Mouse (Mus musculus) large intestine, adult 2 months (tissue): ENCODE results near the gene Ifi44. TPM values are rescaled to one million over a fixed set of nuclear protein-coding genes. Genes with fewer than 3 reads are reported as not detected.

Source experiments
- DNase-seq: peaks from one replicate; pipeline ENCODE4 v3.0.0-alpha.2; 2012; ENCODE audit warnings: low read depth, low spot score
- WGBS: fragments of 180-500 bp; shearing (Covaris S2); methylation state at CpG from one replicate; pipeline ENCODE4 v1.1.7; 2018; 5-methylcytosine and 5-hydroxymethylcytosine counted together
- polyA plus RNA-seq: library from polyadenylated mRNA; depleted of rRNA; stranded (reverse); fragments of >200 nt; gene quantifications from 2 replicates; pipeline ENCODE4 v1.2.3, GENCODE M21; 2012; rRNA removed

Ifi44 gene
- 1.0 and 4.0 TPM in 2 replicates for polyA plus RNA-seq

DNA sequence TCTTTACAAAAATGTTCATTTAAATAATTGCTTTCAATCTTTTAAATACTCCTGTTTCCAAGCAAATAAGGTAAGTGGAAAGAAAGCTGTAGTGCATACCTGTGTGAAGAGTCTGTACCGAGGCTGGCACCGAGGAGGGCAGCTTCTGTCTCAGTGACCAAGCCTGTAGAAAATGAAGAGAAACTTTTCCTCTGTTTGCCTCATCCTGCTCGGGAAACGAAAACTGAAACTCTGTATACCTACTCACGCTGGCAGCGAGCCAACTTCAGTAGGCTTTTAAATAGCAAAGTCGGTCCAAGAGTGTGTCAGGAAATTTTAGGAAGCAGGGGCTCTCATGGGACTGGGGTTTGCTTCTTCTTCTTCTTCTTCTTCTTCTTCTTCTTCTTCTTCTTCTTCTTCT lies at the start of gene Ifi44:
Gene Ifi44 (minus strand): TSS at position 224 of the 400 bp plus-strand sequence.
- no peak for DNase-seq
- 9% methylated on average over 7 of the region's 7 CpGs for WGBS

DNA sequence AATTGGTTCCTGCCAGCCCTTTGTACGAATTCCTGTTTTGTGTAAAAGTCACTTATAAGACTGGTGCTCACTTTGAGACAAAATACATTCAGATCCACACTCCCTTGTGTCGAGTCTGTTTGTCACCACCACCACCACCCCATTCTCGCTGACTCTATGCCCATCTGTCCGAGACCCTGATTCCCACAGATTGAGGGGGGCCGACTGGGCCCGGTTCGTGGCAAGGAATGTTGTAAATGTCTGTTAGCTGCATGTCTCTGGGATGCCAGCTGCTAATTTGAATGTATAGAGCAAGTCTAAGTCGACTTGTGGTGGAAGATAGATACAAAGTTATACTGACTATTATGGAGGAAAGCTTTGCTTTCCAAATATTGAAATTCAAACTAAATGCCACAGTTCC lies 38.9 kb upstream of the Ifi44 start:
- no peak for DNase-seq
- WGBS: 80% methylated on average over 8 of the region's 8 CpGs

DNA sequence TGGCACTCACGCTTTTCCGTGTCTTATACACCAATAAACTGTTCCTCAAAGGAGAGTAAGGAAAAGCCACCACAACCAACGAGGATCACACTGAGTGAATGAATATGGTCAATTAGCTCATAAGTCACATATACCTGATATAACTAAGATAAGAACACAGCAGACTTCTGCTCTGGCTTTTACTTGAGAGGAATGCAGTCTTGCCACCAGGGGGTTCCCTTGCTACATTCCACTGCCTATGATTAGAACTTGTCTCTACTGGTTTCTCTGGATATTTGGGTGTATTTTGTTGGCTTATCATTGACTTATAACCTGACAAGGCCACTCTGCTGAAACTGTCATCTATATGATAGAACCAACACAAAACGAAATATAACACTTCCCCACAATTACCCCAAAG lies 25.3 kb upstream of the Ifi44 start:
- DNase-seq: no peak
- WGBS: 46% methylated on average over 4 of the region's 4 CpGs

DNA sequence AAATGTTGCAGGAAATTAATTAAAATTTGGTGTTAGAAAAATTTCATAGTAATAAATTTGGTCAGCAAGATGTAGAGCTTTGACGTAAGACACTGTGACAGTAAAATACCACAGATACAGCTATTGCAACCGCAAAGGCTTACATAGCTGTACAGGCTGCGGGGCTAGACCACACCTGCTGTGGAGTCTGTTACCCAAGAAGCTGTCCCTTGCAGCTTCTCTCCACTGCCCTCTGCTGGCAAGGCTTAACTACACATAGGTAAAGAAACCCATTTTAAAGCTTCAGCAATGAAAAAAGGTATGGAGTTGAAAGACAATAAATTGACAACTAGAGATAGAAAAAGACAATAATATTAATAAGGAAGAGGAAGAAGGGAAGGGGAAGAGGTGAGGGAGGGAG lies 21.3 kb upstream of the Ifi44 start:
- DNase-seq: peak; percentile 24
- 34% methylated on average over 3 of the region's 3 CpGs for WGBS

DNA sequence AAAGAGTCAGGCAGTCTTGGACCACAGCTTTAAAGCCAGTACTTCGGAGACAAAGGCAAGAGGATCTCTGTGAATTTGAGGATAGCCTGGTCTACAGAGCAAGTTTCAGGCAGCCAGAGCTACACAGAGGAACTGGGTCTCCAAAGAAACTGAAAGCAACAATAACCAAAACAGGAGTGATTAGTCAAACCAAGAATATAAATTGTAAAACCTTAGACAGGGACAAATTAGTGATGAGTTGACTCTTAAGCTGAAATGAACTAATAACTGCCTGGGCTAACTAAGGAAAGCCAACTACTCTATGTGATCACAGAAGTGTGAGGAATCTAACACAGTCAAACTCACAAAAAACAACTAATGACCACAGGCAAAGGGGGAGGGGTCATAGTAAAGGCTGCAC lies 1.2 kb downstream of the Ifi44 start:
- DNase-seq: no peak
- WGBS: 91% methylated on average over 1 of the region's 1 CpGs

DNA sequence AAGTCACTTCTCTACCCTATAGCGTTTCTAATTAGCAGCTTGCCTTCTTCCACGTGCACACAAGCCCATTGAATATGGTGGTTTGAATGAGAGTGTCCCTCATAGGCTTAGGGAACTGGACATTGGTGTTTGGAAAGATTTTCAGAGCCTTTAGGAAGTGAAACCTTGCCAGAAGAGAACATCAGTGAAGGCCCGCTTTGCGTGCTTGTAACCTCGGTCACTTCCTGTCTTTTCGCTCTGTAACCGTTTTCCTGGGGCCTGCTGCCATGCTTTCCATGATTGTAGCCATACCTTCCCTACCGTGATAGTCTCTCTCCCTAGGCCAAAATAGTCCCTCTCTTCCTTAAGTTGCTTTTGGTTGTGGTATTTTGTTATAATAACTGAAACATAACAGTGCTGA lies 3.7 kb downstream of the Ifi44 start:
- DNase-seq: no peak
- WGBS: 79% methylated on average over 8 of the region's 8 CpGs

DNA sequence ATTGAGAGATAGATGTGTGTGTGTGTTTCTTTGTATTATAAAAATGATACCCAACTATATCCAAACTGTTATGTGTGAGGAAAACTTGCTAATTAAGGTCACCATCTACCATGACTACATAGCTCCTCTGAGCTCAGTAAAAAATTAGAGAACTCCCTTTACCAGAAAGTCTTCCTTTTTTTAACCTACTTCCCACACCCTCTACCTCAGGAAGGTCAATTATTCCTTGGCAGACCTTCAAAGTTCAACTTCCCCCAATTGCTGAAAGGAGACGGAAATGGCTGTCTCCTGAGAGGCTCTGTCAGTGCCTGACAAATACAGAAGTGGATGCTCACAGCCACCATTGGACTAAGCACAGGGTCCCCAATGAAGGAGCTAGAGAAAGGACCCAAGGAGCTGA lies 7.5 kb downstream of the Ifi44 start:
- WGBS: 32% methylated on average over 1 of the region's 1 CpGs
- DNase-seq: no peak

DNA sequence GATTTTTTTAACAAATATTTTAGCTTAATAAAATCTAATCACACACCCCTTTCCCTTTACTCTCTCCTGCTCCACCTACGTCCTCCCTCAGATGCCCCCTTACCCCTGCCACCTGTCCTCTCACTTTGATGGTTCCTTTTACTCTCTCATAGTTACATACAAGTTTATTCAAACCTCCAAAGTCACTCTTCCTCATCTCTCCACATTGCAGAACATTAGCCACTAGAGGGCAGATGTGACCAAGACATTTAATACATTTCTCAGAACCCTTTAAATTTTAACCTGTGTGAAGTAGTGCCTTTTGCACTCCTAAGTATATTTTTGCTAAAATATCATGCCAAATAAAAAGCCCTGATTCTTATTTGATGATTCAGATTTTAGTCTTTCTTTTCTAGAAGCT lies 33.5 kb downstream of the Ifi44 start:
- WGBS: 11% methylated on average over 1 of the region's 1 CpGs
- DNase-seq: peak; percentile 46

DNA sequence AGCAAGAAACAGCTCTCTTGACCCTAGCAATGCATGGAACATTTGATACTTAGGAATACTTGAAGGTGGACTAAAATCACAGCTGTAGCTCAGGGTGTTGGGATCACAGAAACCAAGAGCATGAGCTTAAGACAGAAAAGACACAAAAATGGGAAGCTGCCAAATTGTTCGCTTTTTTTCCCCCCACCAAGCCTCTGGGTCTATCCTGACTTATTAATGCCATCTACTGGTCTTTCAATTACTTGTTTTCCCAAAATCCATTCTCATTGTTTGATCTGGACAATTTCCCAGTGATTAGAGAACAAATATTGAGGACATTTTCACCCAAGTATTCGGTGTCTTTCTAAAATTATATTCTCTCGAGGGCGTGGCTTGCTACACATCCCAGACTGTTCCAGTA lies 42.4 kb downstream of the Ifi44 start:
- WGBS: 76% methylated on average over 4 of the region's 4 CpGs

More for the DNA sequence above, 42.4 kb downstream of the Ifi44 start:
- DNase-seq: no peak

Other genes starting within 250 kb of the Ifi44 start
- 0.05 TPM in 1 of 2 replicates, not detected in the other for gene Ifi44l, start 12.9 kb upstream of the Ifi44 start, polyA plus RNA-seq
- gene Ptgfr, start 87.7 kb upstream of the Ifi44 start, polyA plus RNA-seq: 0.27 and 0.45 TPM in 2 replicates